Mouse (Mus musculus) thymus, adult 2 months (tissue): ENCODE results near the gene Ddb2. TPM values are rescaled to one million over a fixed set of nuclear protein-coding genes. Genes with fewer than 3 reads are reported as not detected.

Source experiments
- DNase-seq: peaks from one replicate; pipeline ENCODE4 v3.0.0; 2021
- H3K27ac ChIP-seq: fragments of 200-500 bp; 2 replicates; pipeline ENCODE4 v1.5.1; 2012; ENCODE audit warnings: low read length, control low read depth; ENCODE audit not compliant: control insufficient read depth, insufficient read depth
- H3K27me3 ChIP-seq: fragments of 200-500 bp; 2 replicates; pipeline ENCODE4 v1.6.1; 2012; ENCODE audit warnings: mild to moderate bottlenecking, low read length, moderate library complexity, mixed read lengths; ENCODE audit not compliant: control insufficient read depth, insufficient read depth
- H3K36me3 ChIP-seq: fragments of 200-500 bp; 2 replicates; pipeline ENCODE4 v1.6.1; 2012; ENCODE audit warnings: mild to moderate bottlenecking, low read length, moderate library complexity; ENCODE audit not compliant: control insufficient read depth, insufficient read depth
- H3K4me1 ChIP-seq: fragments of 200-500 bp; replicated peaks from 2 replicates; pipeline ENCODE4 v1.6.1; 2012; ENCODE audit warnings: low read length; ENCODE audit not compliant: control insufficient read depth, insufficient read depth
- H3K4me3 ChIP-seq: fragments of 200-500 bp; 2 replicates; pipeline ENCODE4 v1.5.1; 2012; ENCODE audit warnings: mild to moderate bottlenecking, low read length, control low read depth, moderate library complexity; ENCODE audit not compliant: control insufficient read depth, insufficient read depth
- CTCF ChIP-seq: fragments of 200-500 bp; IDR thresholded peaks from 2 replicates; pipeline ENCODE4 v1.5.1; 2012; ENCODE audit warnings: mild to moderate bottlenecking, control low read depth, low read length, moderate library complexity, borderline replicate concordance; ENCODE audit not compliant: control insufficient read depth, poor library complexity, insufficient read depth; ENCODE audit errors: extremely low read depth
- POLR2A ChIP-seq: fragments of 200-500 bp; IDR thresholded peaks from 2 replicates; pipeline ENCODE4 v1.6.1; 2012; ENCODE audit warnings: mild to moderate bottlenecking, low read length, control low read depth, moderate library complexity; ENCODE audit not compliant: control insufficient read depth, poor library complexity, insufficient read depth; ENCODE audit errors: extremely low read depth
- WGBS: fragments of 180-500 bp; shearing (Covaris S2); methylation state at CpG from one replicate; pipeline ENCODE4 v1.1.7; 2018; 5-methylcytosine and 5-hydroxymethylcytosine counted together
- polyA plus RNA-seq: library from polyadenylated mRNA; depleted of rRNA; stranded (reverse); fragments of >200 nt; gene quantifications from 2 replicates; pipeline ENCODE4 v1.2.3, GENCODE M21; 2012

Ddb2 gene
- polyA plus RNA-seq, 1 experiment, result 65.7 TPM

GRCm38 (mm10) chr2:91263692-91264660 is 27.2 kb upstream of the Ddb2 start:
- no peak for DNase-seq
- Histone ChIP-seq H3K4me3 (peak overlapping the region; percentile 92; the same call in 1 of the 2 replicates), H3K4me1 (peaks cover 14% of the 10 kb centered on the region), H3K27me3 (no peaks in the 10 kb centered on the region; the same call in 1 of the 2 replicates), H3K27ac (no peak overlapping the region), H3K36me3 (peaks cover 16% of the 10 kb centered on the region)
- TF ChIP-seq POLR2A (no peak), CTCF (no peak)
- 97% methylated on average over 17 of the region's 17 CpGs for WGBS

GRCm38 (mm10) chr2:91259493-91259892 is 22.7 kb upstream of the Ddb2 start:
- Histone ChIP-seq H3K27ac (no peak overlapping the region), H3K27me3 (peaks cover 24% of the 10 kb centered on the region), H3K4me1 (peaks cover 23% of the 10 kb centered on the region), H3K36me3 (no peaks in the 10 kb centered on the region), H3K4me3 (no peak overlapping the region)
- DNase-seq, result no peak
- WGBS, result 93% methylated on average over 1 of the region's 1 CpGs
- TF ChIP-seq CTCF, result no peak
- no peak for TF ChIP-seq POLR2A

GRCm38 (mm10) chr2:91258830-91259229 is 22.0 kb upstream of the Ddb2 start:
- Histone ChIP-seq H3K4me1 (peaks cover 19% of the 10 kb centered on the region), H3K27ac (no peak overlapping the region), H3K27me3 (peaks cover 28% of the 10 kb centered on the region), H3K36me3 (no peaks in the 10 kb centered on the region), H3K4me3 (no peak overlapping the region)
- DNase-seq, result no peak
- TF ChIP-seq POLR2A (no peak), CTCF (no peak)
- 92% methylated on average over 1 of the region's 1 CpGs for WGBS

- no peaks in the 10 kb centered on the region for H3K36me3 ChIP-seq
- TF ChIP-seq POLR2A, result no peak
- TF ChIP-seq CTCF, result no peak
- H3K4me3 ChIP-seq, result no peak overlapping the region
- 90% methylated on average over 5 of the region's 5 CpGs for whole genome bisulfite sequencing
- H3K27me3 ChIP-seq, result peaks cover 30% of the 10 kb centered on the region
- no peak for DNase-seq
- peaks cover 19% of the 10 kb centered on the region for H3K4me1 ChIP-seq
- no peak overlapping the region for H3K27ac ChIP-seq
These were observed 21.3 kb upstream of the Ddb2 start for GRCm38 (mm10) chr2:91258054-91258453.

GRCm38 (mm10) chr2:91257126-91257980 is 20.6 kb upstream of the Ddb2 start:
- Histone ChIP-seq H3K4me1 (peaks cover 19% of the 10 kb centered on the region), H3K27ac (no peak overlapping the region), H3K4me3 (peak overlapping the region; percentile 51), H3K27me3 (peaks cover 30% of the 10 kb centered on the region), H3K36me3 (no peaks in the 10 kb centered on the region)
- TF ChIP-seq CTCF (no peak), POLR2A (no peak)
- no peak for DNase-seq
- WGBS, result 12% methylated on average over 22 of the region's 22 CpGs

- 3% methylated on average over 52 of the region's 52 CpGs for WGBS
These were observed 19.7 kb upstream of the Ddb2 start for GRCm38 (mm10) chr2:91256256-91257125.

More at GRCm38 (mm10) chr2:91256256-91257125, 19.7 kb upstream of the Ddb2 start:
- no peaks in the 10 kb centered on the region for H3K36me3 ChIP-seq
- H3K4me3 ChIP-seq, result peak overlapping the region; percentile 51
- H3K4me1 ChIP-seq, result peaks cover 19% of the 10 kb centered on the region
- TF ChIP-seq CTCF (no peak), POLR2A (no peak)
- DNase-seq, result peak; percentile 40
- no peak overlapping the region for H3K27ac ChIP-seq
- H3K27me3 ChIP-seq, result peaks cover 30% of the 10 kb centered on the region
